Mouse (Mus musculus) layer of hippocampus, adult 11-12 months (tissue): ENCODE measurements around the gene P4hb.
"Not testable (repeated sequence)": the region's sequence is repeated elsewhere in the genome, so short reads cannot be mapped to it uniquely, and the experiment has no call there.

Source experiments
- DNase-seq: peaks from one replicate; pipeline ENCODE4 v3.0.0; 2022; ENCODE audit warnings: low spot score

Gene P4hb

GRCm38 (mm10) chr11:120598283-120598989, 25.4 kb upstream of the P4hb start, which contains the start of the genes Alyref and Anapc11:
Gene Alyref, minus strand, starts transcription at chr11:120598365.
Gene Anapc11, plus strand, starts transcription at chr11:120598421.
- DNase-seq, result peak; percentile 93

- no peak for DNase-seq
Measured at GRCm38 (mm10) chr11:120597240-120598235, 24.5 kb upstream of the P4hb start.

GRCm38 (mm10) chr11:120588531-120588930, 15.5 kb upstream of the P4hb start:
- DNase-seq, result no peak

GRCm38 (mm10) chr11:120583937-120584336, 10.9 kb upstream of the P4hb start:
- DNase-seq, result no peak

GRCm38 (mm10) chr11:120582982-120583293, 9.9 kb upstream of the P4hb start:
- not testable (repeated sequence) for DNase-seq

GRCm38 (mm10) chr11:120582268-120582981, 9.4 kb upstream of the P4hb start:
- no peak for DNase-seq

- peak; percentile 92 for DNase-seq
Measured at GRCm38 (mm10) chr11:120581490-120582267, 8.6 kb upstream of the P4hb start, which contains the start of gene Arhgdia. Gene Arhgdia, minus strand, starts transcription at chr11:120581624.

GRCm38 (mm10) chr11:120580871-120581331, 7.8 kb upstream of the P4hb start:
- no peak for DNase-seq

GRCm38 (mm10) chr11:120580190-120580589, 7.1 kb upstream of the P4hb start:
- DNase-seq, result no peak

GRCm38 (mm10) chr11:120579316-120580107, 6.5 kb upstream of the P4hb start:
- peak; percentile 76 for DNase-seq

GRCm38 (mm10) chr11:120578694-120579243, 5.7 kb upstream of the P4hb start:
- DNase-seq, result peak; percentile 20

- no peak for DNase-seq
Measured at GRCm38 (mm10) chr11:120578024-120578693, 5.1 kb upstream of the P4hb start.

- no peak for DNase-seq
Measured at GRCm38 (mm10) chr11:120577211-120578023, 4.4 kb upstream of the P4hb start.

- DNase-seq, result no peak
Measured at GRCm38 (mm10) chr11:120576365-120576981, 3.4 kb upstream of the P4hb start.

- no peak for DNase-seq
Measured at GRCm38 (mm10) chr11:120575940-120576339, 2.9 kb upstream of the P4hb start.

- DNase-seq, result no peak
Measured at GRCm38 (mm10) chr11:120575046-120575445, 2.0 kb upstream of the P4hb start.

GRCm38 (mm10) chr11:120574278-120574600, 1.2 kb upstream of the P4hb start:
- no peak for DNase-seq

GRCm38 (mm10) chr11:120573585-120574277, 678 bp upstream of the P4hb start:
- no peak for DNase-seq
